ENCODE assay signal across 19 mouse cellular contexts in the genomic region with DNA sequence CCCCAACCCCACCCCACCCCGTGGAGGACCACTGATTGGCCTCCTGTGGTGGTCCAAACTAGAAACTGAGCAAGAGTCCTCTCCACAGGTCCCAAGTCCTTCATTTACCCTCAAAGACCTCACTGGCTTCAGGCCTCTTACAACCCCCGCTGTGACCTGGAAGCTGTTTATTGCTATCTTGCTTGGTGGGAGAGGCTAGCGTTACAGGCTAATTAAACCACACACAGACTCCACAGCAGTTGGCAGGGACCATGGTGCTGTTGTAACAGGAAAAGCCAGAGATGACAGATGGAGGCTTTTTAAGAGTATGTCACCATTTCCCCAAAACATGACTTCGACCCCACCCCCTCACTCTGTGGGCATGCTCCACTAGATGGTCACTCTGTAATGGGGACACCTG.
"Had no signal": no experiment of that assay in that cellular context is flagged by ENCODE, and none has a peak within 500 bp of the region (broad histone marks: within the 10 kb centered on the region; RNA-seq: fewer than 3 reads in every experiment).

No protein-coding gene starts in this region.

- DNase-seq: kidney, adult 2 months; kidney, postnatal 14 days; kidney, postnatal 4 days; liver, postnatal 0 days; lung, embryonic 14.5 days; retina, postnatal 1 day; right cerebral cortex, postnatal 25 days; spleen, adult 18-20 months; thymus, postnatal 25 days had no signal

- H3K9me3 ChIP-seq: limb, embryonic 12.5 days; limb, embryonic 15.5 days; midbrain, embryonic 15.5 days; neural tube, embryonic 13.5 days; stomach, embryonic 15.5 days had no signal

- H3K36me3 ChIP-seq: limb, embryonic 12.5 days; limb, embryonic 15.5 days; midbrain, embryonic 15.5 days; neural tube, embryonic 13.5 days; stomach, embryonic 15.5 days had no signal

- H3K4me2 ChIP-seq: limb, embryonic 12.5 days; limb, embryonic 15.5 days; liver, embryonic 11.5 days; lung, embryonic 14.5 days; midbrain, embryonic 15.5 days; neural tube, embryonic 13.5 days; stomach, embryonic 15.5 days had no signal

- H3K9ac ChIP-seq: limb, embryonic 12.5 days; limb, embryonic 15.5 days; liver, embryonic 14.5 days; liver, postnatal 0 days; lung, embryonic 14.5 days; midbrain, embryonic 15.5 days; neural tube, embryonic 13.5 days; stomach, embryonic 15.5 days had no signal

- H3K4me3 ChIP-seq: limb, embryonic 12.5 days; limb, embryonic 15.5 days; midbrain, embryonic 15.5 days; myocyte; neural tube, embryonic 13.5 days; stomach, embryonic 15.5 days had no signal

- H3K27ac ChIP-seq: limb, embryonic 12.5 days; limb, embryonic 15.5 days; liver, embryonic 14.5 days; macrophage; midbrain, embryonic 15.5 days; neural tube, embryonic 13.5 days; stomach, embryonic 15.5 days had no signal

- ATAC-seq: liver, postnatal 0 days; lung, postnatal 0 days; midbrain, embryonic 15.5 days had no signal

- H3K4me1 ChIP-seq: limb, embryonic 15.5 days; neural tube, embryonic 13.5 days; stomach, embryonic 15.5 days had no signal

- H3K27me3 ChIP-seq: limb, embryonic 15.5 days; midbrain, embryonic 15.5 days; neural tube, embryonic 13.5 days; stomach, embryonic 15.5 days had no signal
